Mouse (Mus musculus): Measurements from ENCODE around the gene Prr36. TPM values are rescaled to one million over a fixed set of nuclear protein-coding genes. Genes with fewer than 3 reads are reported as not detected.

Gene Prr36
- polyA plus RNA-seq, 1 experiment: 0.83 TPM

- Histone ChIP-seq H3K36me3 (ENCODE audit: control insufficient read depth, insufficient read depth, low read length) (no peaks in the 10 kb centered on the region), H3K4me3 (ENCODE audit: control insufficient read depth, low read depth, low read length) (no peak overlapping the region), H3K27me3 (ENCODE audit: control insufficient read depth, insufficient read depth, low read length) (no peaks in the 10 kb centered on the region), H3K27ac (ENCODE audit: control insufficient read depth, insufficient read depth, low read depth, low read length) (no peak overlapping the region), H3K4me1 (ENCODE audit: control insufficient read depth, insufficient read depth, low read length) (peaks cover 2% of the 10 kb centered on the region; the same call in 1 of the 2 replicates)
- TF ChIP-seq POLR2A (IDR thresholded peaks at IDR 0.05; ENCODE audit: control insufficient read depth, low read depth, low read length): no peak
- TF ChIP-seq CTCF (IDR thresholded peaks at IDR 0.05; ENCODE audit: control insufficient read depth, insufficient read depth, insufficient replicate concordance, low read depth, low read length): no peak
Observed at GRCm38 (mm10) chr8:4172486-4172885, 44.8 kb downstream of the Prr36 start.

DNA sequence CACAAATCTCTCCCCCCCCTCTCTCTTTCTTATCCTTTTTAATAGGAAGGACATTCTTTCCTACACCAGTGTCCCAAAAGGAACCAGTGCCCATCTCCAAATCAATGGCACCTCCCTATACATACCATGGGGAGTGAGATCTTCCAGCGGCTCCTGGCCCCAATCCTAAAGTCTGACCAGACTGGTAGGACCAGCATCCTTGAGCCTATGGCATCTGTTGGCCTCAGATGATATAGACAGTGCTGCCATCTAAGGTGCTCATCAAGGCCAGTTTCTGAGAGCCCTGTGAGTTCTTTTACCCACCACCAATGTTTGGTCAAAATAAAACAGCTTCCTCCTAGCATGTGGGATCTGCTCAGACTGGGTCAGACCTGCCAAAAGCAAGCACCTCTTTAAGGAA is 49.3 kb downstream of the Prr36 start:
- Histone ChIP-seq H3K27me3 (ENCODE audit: control insufficient read depth, insufficient read depth, low read length) (no peaks in the 10 kb centered on the region), H3K27ac (ENCODE audit: control insufficient read depth, insufficient read depth, low read depth, low read length) (peak overlapping the region; percentile 10), H3K4me3 (ENCODE audit: control insufficient read depth, low read depth, low read length) (peak overlapping the region; percentile 95), H3K4me1 (ENCODE audit: control insufficient read depth, insufficient read depth, low read length) (peaks cover 5% of the 10 kb centered on the region), H3K36me3 (ENCODE audit: control insufficient read depth, insufficient read depth, low read length) (no peaks in the 10 kb centered on the region)
- TF ChIP-seq CTCF (IDR thresholded peaks at IDR 0.05; ENCODE audit: control insufficient read depth, insufficient read depth, insufficient replicate concordance, low read depth, low read length): no peak
- no peak for TF ChIP-seq POLR2A (IDR thresholded peaks at IDR 0.05; ENCODE audit: control insufficient read depth, low read depth, low read length)

DNA sequence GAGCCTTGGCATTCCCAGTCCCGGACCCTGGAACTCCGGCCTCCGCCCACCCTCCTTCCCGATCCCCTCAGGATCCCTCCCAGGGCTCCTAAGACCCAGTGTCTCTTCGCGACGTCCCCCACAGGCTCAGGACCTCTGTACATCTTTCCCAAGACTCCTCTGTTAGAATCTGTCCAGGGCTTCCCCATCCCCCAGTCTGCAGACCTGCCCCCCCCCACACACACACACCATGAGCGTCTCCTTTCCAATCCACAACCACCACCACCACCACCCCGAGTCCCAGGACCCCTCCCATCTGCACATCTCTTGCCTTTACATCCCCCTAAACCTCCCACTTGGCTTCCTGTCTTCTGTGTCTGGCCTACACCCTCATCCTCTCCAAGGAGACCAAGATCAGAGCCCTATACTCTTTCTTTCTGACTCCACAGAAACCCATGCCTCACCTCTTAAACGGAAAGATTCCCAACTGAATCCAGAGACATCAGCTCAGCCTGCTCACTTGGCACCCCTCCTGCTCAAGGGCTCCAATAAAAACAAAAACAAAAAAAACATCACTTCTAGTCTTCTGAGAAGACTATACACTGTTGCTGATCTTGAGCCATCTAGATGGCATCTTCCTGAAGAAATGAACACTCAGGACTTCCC is 50.3 kb downstream of the Prr36 start:
- Histone ChIP-seq H3K27ac (ENCODE audit: control insufficient read depth, insufficient read depth, low read depth, low read length) (peak overlapping the region; percentile 89), H3K4me1 (ENCODE audit: control insufficient read depth, insufficient read depth, low read length) (peaks cover 5% of the 10 kb centered on the region), H3K4me3 (ENCODE audit: control insufficient read depth, low read depth, low read length) (peak overlapping the region; percentile 95), H3K36me3 (ENCODE audit: control insufficient read depth, insufficient read depth, low read length) (no peaks in the 10 kb centered on the region), H3K27me3 (ENCODE audit: control insufficient read depth, insufficient read depth, low read length) (no peaks in the 10 kb centered on the region)
- TF ChIP-seq CTCF (IDR thresholded peaks at IDR 0.05; ENCODE audit: control insufficient read depth, insufficient read depth, insufficient replicate concordance, low read depth, low read length): no peak
- no peak for TF ChIP-seq POLR2A (IDR thresholded peaks at IDR 0.05; ENCODE audit: control insufficient read depth, low read depth, low read length)

GRCm38 (mm10) chr8:4165852-4166751 is 51.2 kb downstream of the Prr36 start, which contains the start of gene Evi5l:
TSS of gene Evi5l (plus strand) at chr8:4166567.
- Histone ChIP-seq H3K27ac (ENCODE audit: control insufficient read depth, insufficient read depth, low read depth, low read length) (peak within 1 kb of the TSS; percentile 89), H3K4me1 (ENCODE audit: control insufficient read depth, insufficient read depth, low read length) (peaks cover 5% of the 10 kb centered on the region), H3K36me3 (ENCODE audit: control insufficient read depth, insufficient read depth, low read length) (no peaks in the 10 kb centered on the region), H3K27me3 (ENCODE audit: control insufficient read depth, insufficient read depth, low read length) (no peaks in the 10 kb centered on the region), H3K4me3 (ENCODE audit: control insufficient read depth, low read depth, low read length) (peak within 1 kb of the TSS; percentile 95)
- TF ChIP-seq POLR2A (IDR thresholded peaks at IDR 0.05; ENCODE audit: control insufficient read depth, low read depth, low read length) (peak; percentile 46), CTCF (IDR thresholded peaks at IDR 0.05; ENCODE audit: control insufficient read depth, insufficient read depth, insufficient replicate concordance, low read depth, low read length) (no peak)

DNA sequence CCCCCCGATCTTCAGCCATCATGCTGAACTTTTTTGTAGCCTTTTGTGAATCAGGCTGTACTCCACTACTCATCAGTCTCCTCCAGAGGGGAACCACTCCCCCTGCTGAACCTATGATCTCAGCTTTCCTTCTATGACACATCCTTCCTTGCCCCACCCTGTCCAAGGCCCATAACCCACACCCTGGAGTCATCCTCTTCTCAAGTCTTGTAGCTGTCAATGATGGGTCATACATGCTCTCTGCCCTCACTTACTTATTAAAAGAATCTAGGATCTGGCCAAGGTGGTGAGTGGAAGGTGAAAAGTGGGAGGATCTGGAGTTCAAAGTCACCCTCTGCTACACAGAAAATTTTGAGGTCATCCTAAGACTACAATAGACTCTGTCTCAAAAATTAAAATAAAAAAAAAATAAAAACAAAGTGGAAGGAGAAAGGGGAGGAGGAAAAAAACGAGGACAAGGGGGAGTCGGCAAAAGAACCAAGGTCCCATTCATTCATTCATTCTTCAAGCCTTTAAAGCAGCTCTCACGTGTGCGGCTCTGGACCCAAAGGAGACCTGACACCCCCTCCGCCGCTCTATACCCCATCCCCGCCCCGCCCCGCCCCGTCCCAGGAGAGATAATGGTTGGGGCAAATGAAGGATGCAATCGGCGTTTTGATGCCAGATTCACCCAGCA is 51.9 kb downstream of the Prr36 start:
- Histone ChIP-seq H3K4me1 (ENCODE audit: control insufficient read depth, insufficient read depth, low read length) (peaks cover 3% of the 10 kb centered on the region; the same call in 1 of the 2 replicates), H3K4me3 (ENCODE audit: control insufficient read depth, low read depth, low read length) (peak overlapping the region; percentile 95), H3K36me3 (ENCODE audit: control insufficient read depth, insufficient read depth, low read length) (no peaks in the 10 kb centered on the region), H3K27me3 (ENCODE audit: control insufficient read depth, insufficient read depth, low read length) (no peaks in the 10 kb centered on the region), H3K27ac (ENCODE audit: control insufficient read depth, insufficient read depth, low read depth, low read length) (peak overlapping the region; percentile 85)
- TF ChIP-seq POLR2A (IDR thresholded peaks at IDR 0.05; ENCODE audit: control insufficient read depth, low read depth, low read length) (peak; percentile 30; the same call in 1 of the 2 replicates), CTCF (IDR thresholded peaks at IDR 0.05; ENCODE audit: control insufficient read depth, insufficient read depth, insufficient replicate concordance, low read depth, low read length) (no peak)

DNA sequence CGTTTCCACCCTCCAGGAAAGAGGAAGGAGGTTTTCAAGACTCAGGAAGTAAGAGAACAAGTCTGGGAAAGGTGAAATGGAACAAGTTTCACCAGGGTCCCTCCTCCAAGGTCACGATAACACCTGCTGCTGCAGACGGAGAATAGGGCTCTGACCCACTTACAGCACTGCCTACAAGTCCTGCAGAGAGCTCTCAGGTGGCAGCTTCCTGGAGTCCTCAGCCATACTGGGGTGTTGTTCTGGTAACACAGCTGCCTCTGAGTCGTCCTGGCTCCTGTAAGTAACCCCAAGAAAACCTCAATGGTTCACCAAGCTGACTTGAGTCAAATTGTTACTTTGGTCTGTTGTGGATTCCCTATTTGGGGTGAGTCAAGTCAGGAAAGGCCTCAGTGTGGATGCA is 54.5 kb downstream of the Prr36 start:
- TF ChIP-seq CTCF (IDR thresholded peaks at IDR 0.05; ENCODE audit: control insufficient read depth, insufficient read depth, insufficient replicate concordance, low read depth, low read length) (no peak), POLR2A (IDR thresholded peaks at IDR 0.05; ENCODE audit: control insufficient read depth, low read depth, low read length) (no peak)
- peaks cover 3% of the 10 kb centered on the region; the same call in 1 of the 2 replicates for H3K4me1 ChIP-seq (ENCODE audit: control insufficient read depth, insufficient read depth, low read length)
- H3K27me3 ChIP-seq (ENCODE audit: control insufficient read depth, insufficient read depth, low read length): no peaks in the 10 kb centered on the region
- H3K4me3 ChIP-seq (ENCODE audit: control insufficient read depth, low read depth, low read length): no peak overlapping the region
- no peak overlapping the region for H3K27ac ChIP-seq (ENCODE audit: control insufficient read depth, insufficient read depth, low read depth, low read length)
- H3K36me3 ChIP-seq (ENCODE audit: control insufficient read depth, insufficient read depth, low read length): no peaks in the 10 kb centered on the region; the same call in 1 of the 2 replicates

Other genes with a start within 250 kb of the Prr36 start
- gene Cd209f, start 111.6 kb downstream of the Prr36 start, polyA plus RNA-seq (2012; rRNA removed): 0.47 and 1.2 TPM in 2 replicates
- gene Cd209g, start 83.4 kb downstream of the Prr36 start, polyA plus RNA-seq (2012; rRNA removed): 0.28 and 0.73 TPM in 2 replicates
- gene Evi5l, start 50.9 kb downstream of the Prr36 start, polyA plus RNA-seq (2012; rRNA removed): 123 and 181 TPM in 2 replicates
- gene Lrrc8e, start 9.4 kb upstream of the Prr36 start, polyA plus RNA-seq (2012; rRNA removed): 0.16 and 0.40 TPM in 2 replicates
- 32.1 and 262 TPM in 2 replicates for gene Map2k7, start 21.3 kb upstream of the Prr36 start, polyA plus RNA-seq (2012; rRNA removed)
- gene Gm49320, start 21.4 kb upstream of the Prr36 start, polyA plus RNA-seq (2012; rRNA removed): 0.64 and 1.7 TPM in 2 replicates
- 18.2 and 38.8 TPM in 2 replicates for gene Tgfbr3l, start 30.8 kb upstream of the Prr36 start, polyA plus RNA-seq (2012; rRNA removed)
- 16.0 and 20.7 TPM in 2 replicates for gene Snapc2, start 35.6 kb upstream of the Prr36 start, polyA plus RNA-seq (2012; rRNA removed)
- 66.4 and 66.8 TPM in 2 replicates for gene Ctxn1, start 41.8 kb upstream of the Prr36 start, polyA plus RNA-seq (2012; rRNA removed)
- gene Timm44, start 58.5 kb upstream of the Prr36 start, polyA plus RNA-seq (2012; rRNA removed): 52.9 and 56.3 TPM in 2 replicates
- 8.6 and 9.6 TPM in 2 replicates for gene Ccl25, start 107.8 kb upstream of the Prr36 start, polyA plus RNA-seq (2012; rRNA removed)
- gene Elavl1, start 108.0 kb upstream of the Prr36 start, polyA plus RNA-seq (2012; rRNA removed): 23.5 and 28.2 TPM in 2 replicates

All from testis, adult 2 months (tissue).